Mouse (Mus musculus): ENCODE data around the gene Pced1a. TPM values are rescaled to one million over a fixed set of nuclear protein-coding genes. Genes with fewer than 3 reads are reported as not detected.

Gene Pced1a
- 15.1 and 17.7 TPM in 2 replicates for polyA plus RNA-seq (2012)

- TF ChIP-seq GATA1 (IDR thresholded peaks at IDR 0.05; ENCODE audit: low read length), result no peak
These were observed at the start of gene Pced1a, which contains the start of gene Vps16 for GRCm38 (mm10) chr2:130424126-130424853. Gene Pced1a, minus strand, starts transcription at chr2:130424701. Gene Vps16, plus strand, starts transcription at chr2:130424339.

GRCm38 (mm10) chr2:130472908-130473510, 48.5 kb upstream of the Pced1a start:
- no peak for TF ChIP-seq GATA1 (IDR thresholded peaks at IDR 0.05; ENCODE audit: low read length)

- peak; percentile 98 for TF ChIP-seq GATA1 (IDR thresholded peaks at IDR 0.05; ENCODE audit: low read length)
These were observed 45.4 kb upstream of the Pced1a start for GRCm38 (mm10) chr2:130469935-130470334.

- TF ChIP-seq GATA1 (IDR thresholded peaks at IDR 0.05; ENCODE audit: low read length), result no peak
These were observed 44.9 kb upstream of the Pced1a start for GRCm38 (mm10) chr2:130469366-130469765.

GRCm38 (mm10) chr2:130466438-130466837, 41.9 kb upstream of the Pced1a start:
- no peak for TF ChIP-seq GATA1 (IDR thresholded peaks at IDR 0.05; ENCODE audit: low read length)

- no peak for TF ChIP-seq GATA1 (IDR thresholded peaks at IDR 0.05; ENCODE audit: low read length)
These were observed 37.0 kb upstream of the Pced1a start for GRCm38 (mm10) chr2:130461287-130462071.

GRCm38 (mm10) chr2:130459576-130459975, 35.1 kb upstream of the Pced1a start:
- TF ChIP-seq GATA1 (IDR thresholded peaks at IDR 0.05; ENCODE audit: low read length), result no peak

- no peak for TF ChIP-seq GATA1 (IDR thresholded peaks at IDR 0.05; ENCODE audit: low read length)
These were observed 33.4 kb upstream of the Pced1a start for GRCm38 (mm10) chr2:130457871-130458270.

GRCm38 (mm10) chr2:130454748-130455370, 30.4 kb upstream of the Pced1a start:
- no peak for TF ChIP-seq GATA1 (IDR thresholded peaks at IDR 0.05; ENCODE audit: low read length)

GRCm38 (mm10) chr2:130453421-130453820, 28.9 kb upstream of the Pced1a start:
- TF ChIP-seq GATA1 (IDR thresholded peaks at IDR 0.05; ENCODE audit: low read length), result no peak

GRCm38 (mm10) chr2:130452266-130452665, 27.8 kb upstream of the Pced1a start:
- no peak for TF ChIP-seq GATA1 (IDR thresholded peaks at IDR 0.05; ENCODE audit: low read length)

GRCm38 (mm10) chr2:130451727-130452090, 27.2 kb upstream of the Pced1a start:
- no peak for TF ChIP-seq GATA1 (IDR thresholded peaks at IDR 0.05; ENCODE audit: low read length)

GRCm38 (mm10) chr2:130451086-130451726, 26.7 kb upstream of the Pced1a start:
- TF ChIP-seq GATA1 (IDR thresholded peaks at IDR 0.05; ENCODE audit: low read length), result no peak

- no peak for TF ChIP-seq GATA1 (IDR thresholded peaks at IDR 0.05; ENCODE audit: low read length)
These were observed 25.9 kb upstream of the Pced1a start for GRCm38 (mm10) chr2:130450434-130450796.

- no peak for TF ChIP-seq GATA1 (IDR thresholded peaks at IDR 0.05; ENCODE audit: low read length)
These were observed 25.4 kb upstream of the Pced1a start, which contains the start of gene Ptpra for GRCm38 (mm10) chr2:130449794-130450433. Gene Ptpra, plus strand, starts transcription at chr2:130450278.

Data from G1E-ER4 (cell line).